Mouse (Mus musculus): ENCODE data around the gene Clec16a.

DNA sequence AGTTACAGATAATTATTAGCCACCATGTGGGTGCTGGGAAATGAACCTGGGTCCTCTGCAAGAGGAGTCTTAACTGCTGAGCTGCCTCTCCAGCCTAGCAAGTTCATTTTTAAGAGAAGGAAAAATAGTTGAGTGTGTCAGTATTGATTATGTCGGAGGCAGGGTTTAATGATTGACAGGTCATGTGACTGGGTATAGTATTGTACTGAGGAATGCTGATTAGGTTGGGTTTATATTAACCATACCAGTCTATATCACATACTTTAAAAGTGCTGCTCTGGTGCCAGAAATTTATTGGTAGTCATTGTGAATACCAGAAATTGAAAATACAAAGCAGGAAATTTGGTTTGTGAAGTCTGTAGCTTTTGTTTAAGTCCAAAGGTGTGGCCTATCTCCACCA lies 130.5 kb downstream of the Clec16a start:
- TF ChIP-seq POLR2A (IDR thresholded peaks at IDR 0.05; ENCODE audit: extremely low read depth, insufficient read depth, low read length) (no peak), CTCF (IDR thresholded peaks at IDR 0.05; ENCODE audit: extremely low read depth, insufficient read depth, low read length) (no peak)

Data from cortical plate, adult 2 months (tissue).